Mouse (Mus musculus): ENCODE measurements around the gene Wdr13. TPM values are rescaled to one million over a fixed set of nuclear protein-coding genes. Genes with fewer than 3 reads are reported as not detected.
A peak's percentile ranks its signal among the peaks of the same experiment; 100 is the strongest.
"Not testable (repeated sequence)": the region's sequence is repeated elsewhere in the genome, so short reads cannot be mapped to it uniquely, and the experiment has no call there.

Gene Wdr13
- polyA plus RNA-seq, 1 experiment from 2014 or later: 31.5 TPM

DNA sequence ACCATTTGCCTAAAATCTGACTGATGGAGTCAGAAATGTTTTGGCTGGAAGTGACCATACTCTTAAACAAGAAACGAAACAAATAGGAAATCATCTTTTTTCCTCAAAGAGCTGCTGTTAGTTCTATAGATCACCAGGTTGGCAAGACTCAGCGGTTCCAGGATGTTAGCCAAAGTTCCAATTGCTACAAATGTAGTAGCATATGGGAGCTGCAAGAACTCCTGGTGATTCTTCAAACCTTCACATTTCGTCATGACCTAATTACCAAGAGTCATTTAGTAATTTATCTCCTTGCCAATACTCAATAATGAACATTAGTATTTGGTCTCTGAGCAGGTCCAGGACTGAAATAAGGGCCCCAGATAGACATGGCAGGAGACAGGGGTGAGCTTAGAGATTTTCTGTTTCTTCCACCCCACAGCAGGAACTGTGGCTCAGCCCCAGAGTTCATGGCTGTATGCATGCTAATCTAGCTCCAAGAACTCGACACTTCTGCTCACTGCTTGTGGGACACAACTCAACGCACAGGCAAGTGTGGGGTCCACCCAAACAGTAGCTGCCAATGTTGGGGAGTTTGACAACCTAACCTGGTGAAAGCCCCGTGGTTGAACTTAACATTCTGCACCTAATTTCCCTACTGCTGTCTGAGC is 8.7 kb downstream of the Wdr13 start:
- no peak overlapping the region for H3K4me2 ChIP-seq (ENCODE audit: low read depth, low read length)
- no peaks in the 10 kb centered on the region for H3K27me3 ChIP-seq (ENCODE audit: control insufficient read depth, insufficient read depth, low read length)
- no peak for ATAC-seq (ENCODE audit: insufficient read depth, low FRiP score)
- H3K27ac ChIP-seq (ENCODE audit: low read length): no peak overlapping the region
- 79% methylated on average over 6 of the region's 6 CpGs for WGBS
- H3K4me3 ChIP-seq (replicated peaks; ENCODE audit: low read length): no peak overlapping the region
- H3K36me3 ChIP-seq (ENCODE audit: control insufficient read depth, insufficient read depth, low read length): no peaks in the 10 kb centered on the region
- no peaks in the 10 kb centered on the region for H3K4me1 ChIP-seq (ENCODE audit: control insufficient read depth, insufficient read depth, low read length)
- H3K9ac ChIP-seq (ENCODE audit: low read length): no peak overlapping the region
- no peaks in the 10 kb centered on the region for H3K9me3 ChIP-seq (replicated peaks; ENCODE audit: control insufficient read depth, low read length)

DNA sequence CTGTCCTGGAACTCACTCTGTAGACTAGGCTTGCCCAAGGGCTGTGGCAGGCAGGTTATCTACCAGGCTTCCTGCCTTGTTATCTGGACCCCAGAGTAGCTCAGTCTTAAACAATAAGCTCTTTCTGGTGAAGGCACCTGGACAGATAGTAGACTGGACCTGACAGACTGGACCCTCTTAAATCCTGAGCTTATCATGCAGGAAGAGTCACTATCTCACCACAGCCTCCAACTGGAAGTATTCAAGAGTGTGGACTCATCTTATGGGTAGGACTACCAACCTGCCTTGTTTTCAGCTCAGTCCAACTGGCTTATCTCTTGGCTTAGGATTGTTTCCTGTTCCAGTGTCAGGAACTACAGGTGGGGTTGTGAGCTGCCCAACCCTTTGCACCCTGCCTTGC is 15.4 kb downstream of the Wdr13 start:
- no peaks in the 10 kb centered on the region for H3K9me3 ChIP-seq (replicated peaks; ENCODE audit: control insufficient read depth, low read length)
- no peak overlapping the region for H3K9ac ChIP-seq (ENCODE audit: low read length)
- no peak overlapping the region for H3K27ac ChIP-seq (ENCODE audit: low read length)
- no peak overlapping the region for H3K4me3 ChIP-seq (replicated peaks; ENCODE audit: low read length)
- no peaks in the 10 kb centered on the region for H3K36me3 ChIP-seq (ENCODE audit: control insufficient read depth, insufficient read depth, low read length)
- no peak for ATAC-seq (ENCODE audit: insufficient read depth, low FRiP score)
- no peaks in the 10 kb centered on the region for H3K27me3 ChIP-seq (ENCODE audit: control insufficient read depth, insufficient read depth, low read length)
- no peak overlapping the region for H3K4me2 ChIP-seq (ENCODE audit: low read depth, low read length)
- H3K4me1 ChIP-seq (ENCODE audit: control insufficient read depth, insufficient read depth, low read length): no peaks in the 10 kb centered on the region

DNA sequence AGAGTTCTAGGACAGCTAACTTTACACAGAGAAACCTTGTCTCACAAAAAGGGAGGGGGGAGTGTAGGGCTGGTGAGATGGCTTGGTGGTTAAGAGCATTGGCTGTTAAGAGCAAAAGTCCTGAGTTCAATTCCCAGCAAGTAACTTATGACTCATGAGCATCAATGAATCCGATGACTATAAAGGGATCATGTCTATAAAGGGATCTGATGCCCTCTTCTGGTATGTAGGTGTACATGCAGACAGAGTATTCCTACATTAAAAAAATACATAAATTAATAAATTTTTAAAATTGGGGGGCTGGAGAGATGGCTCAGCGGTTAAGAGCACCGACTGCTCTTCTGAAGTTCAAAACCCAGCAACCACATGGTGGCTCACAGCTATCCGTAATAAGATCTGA is 17.4 kb downstream of the Wdr13 start:
- no peak for ATAC-seq (ENCODE audit: insufficient read depth, low FRiP score)
- no peaks in the 10 kb centered on the region for H3K27me3 ChIP-seq (ENCODE audit: control insufficient read depth, insufficient read depth, low read length)
- no peak overlapping the region for H3K27ac ChIP-seq (ENCODE audit: low read length)
- H3K36me3 ChIP-seq (ENCODE audit: control insufficient read depth, insufficient read depth, low read length): no peaks in the 10 kb centered on the region
- no peak overlapping the region for H3K4me2 ChIP-seq (ENCODE audit: low read depth, low read length)
- H3K4me3 ChIP-seq (replicated peaks; ENCODE audit: low read length): no peak overlapping the region
- no peak overlapping the region for H3K9ac ChIP-seq (ENCODE audit: low read length)
- no peaks in the 10 kb centered on the region for H3K9me3 ChIP-seq (replicated peaks; ENCODE audit: control insufficient read depth, low read length)
- 74% methylated on average over 4 of the region's 4 CpGs for WGBS
- no peaks in the 10 kb centered on the region for H3K4me1 ChIP-seq (ENCODE audit: control insufficient read depth, insufficient read depth, low read length)

DNA sequence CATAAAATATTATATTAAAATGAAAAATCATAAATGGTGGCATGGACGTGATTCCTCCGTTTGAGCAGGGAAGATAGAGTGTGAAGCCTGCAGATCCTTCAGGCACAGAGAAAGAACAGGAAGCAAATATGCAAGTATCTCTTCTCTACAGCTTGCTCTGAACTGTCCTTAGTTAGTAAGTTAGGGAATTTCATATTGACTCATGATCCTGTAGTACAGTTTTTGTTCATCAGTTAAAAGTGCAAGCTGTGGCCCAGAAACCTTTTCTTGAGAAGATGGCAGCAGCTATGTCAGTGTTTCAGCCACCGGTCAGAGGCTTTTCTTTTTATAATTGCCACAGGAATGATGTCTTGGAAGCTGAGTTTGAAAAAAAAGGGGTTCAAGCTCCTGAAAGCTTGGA is 27.7 kb downstream of the Wdr13 start:
- WGBS: 82% methylated on average over 3 of the region's 3 CpGs

DNA sequence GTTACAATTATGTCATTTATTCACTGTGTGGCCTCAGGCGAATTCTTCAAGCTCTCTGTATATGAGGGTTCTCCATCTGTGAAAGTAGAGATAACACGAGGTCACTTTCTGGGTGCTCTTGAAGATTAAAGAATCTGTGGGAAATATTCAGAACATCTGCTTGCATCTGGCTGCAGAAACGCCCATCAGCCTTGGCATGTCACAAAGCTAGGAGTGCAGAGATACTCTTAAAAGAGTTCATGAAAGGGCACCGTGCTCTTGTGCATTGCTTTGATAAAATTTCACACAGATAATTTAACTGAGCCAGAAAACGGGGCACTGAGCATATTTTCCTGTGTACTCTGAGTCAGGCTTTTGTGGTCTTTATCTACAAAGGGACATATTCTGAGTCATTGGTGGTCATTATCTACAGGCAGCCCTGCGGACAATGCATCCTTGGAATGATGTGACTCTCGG is 30.5 kb downstream of the Wdr13 start:
- ATAC-seq (ENCODE audit: insufficient read depth, low FRiP score): no peak

More for the DNA sequence above, 27.7 kb downstream of the Wdr13 start:
- no peak overlapping the region for H3K4me3 ChIP-seq (replicated peaks; ENCODE audit: low read length)
- no peaks in the 10 kb centered on the region for H3K27me3 ChIP-seq (ENCODE audit: control insufficient read depth, insufficient read depth, low read length)
- no peaks in the 10 kb centered on the region for H3K36me3 ChIP-seq (ENCODE audit: control insufficient read depth, insufficient read depth, low read length)
- no peaks in the 10 kb centered on the region for H3K9me3 ChIP-seq (replicated peaks; ENCODE audit: control insufficient read depth, low read length)
- H3K27ac ChIP-seq (ENCODE audit: low read length): no peak overlapping the region
- no peak overlapping the region for H3K4me2 ChIP-seq (ENCODE audit: low read depth, low read length)
- ATAC-seq (ENCODE audit: insufficient read depth, low FRiP score): no peak
- no peaks in the 10 kb centered on the region for H3K4me1 ChIP-seq (ENCODE audit: control insufficient read depth, insufficient read depth, low read length)
- H3K9ac ChIP-seq (ENCODE audit: low read length): no peak overlapping the region

DNA sequence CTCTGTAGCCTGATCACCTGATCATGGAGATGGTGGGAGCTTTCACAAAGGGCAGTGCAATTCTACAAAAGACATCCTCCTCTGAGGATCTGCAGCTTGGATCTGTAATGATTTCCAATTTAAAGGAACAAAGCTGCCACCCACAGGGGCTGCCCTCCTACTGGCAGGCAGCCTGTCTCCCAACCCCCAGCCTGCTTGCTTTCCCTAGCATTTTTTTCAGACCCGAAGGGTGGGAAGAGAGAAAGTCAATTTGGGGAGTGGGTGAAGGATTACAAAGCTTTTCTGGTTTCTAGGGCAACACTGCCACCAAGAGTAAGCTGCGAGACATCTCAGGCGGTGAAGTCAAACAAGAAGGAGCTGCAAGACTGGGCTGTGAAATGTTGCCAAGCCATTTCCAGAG is 31.7 kb downstream of the Wdr13 start:
- Histone ChIP-seq H3K36me3 (ENCODE audit: control insufficient read depth, insufficient read depth, low read length) (no peaks in the 10 kb centered on the region), H3K9ac (ENCODE audit: low read length) (no peak overlapping the region), H3K27ac (ENCODE audit: low read length) (no peak overlapping the region), H3K4me1 (ENCODE audit: control insufficient read depth, insufficient read depth, low read length) (no peaks in the 10 kb centered on the region), H3K4me3 (replicated peaks; ENCODE audit: low read length) (no peak overlapping the region), H3K9me3 (replicated peaks; ENCODE audit: control insufficient read depth, low read length) (no peaks in the 10 kb centered on the region), H3K4me2 (ENCODE audit: low read depth, low read length) (no peak overlapping the region), H3K27me3 (ENCODE audit: control insufficient read depth, insufficient read depth, low read length) (no peaks in the 10 kb centered on the region)
- 25% methylated on average over 3 of the region's 3 CpGs for WGBS
- no peak for ATAC-seq (ENCODE audit: insufficient read depth, low FRiP score)

More for the DNA sequence above, 30.5 kb downstream of the Wdr13 start:
- no peak overlapping the region for H3K9ac ChIP-seq (ENCODE audit: low read length)
- H3K4me1 ChIP-seq (ENCODE audit: control insufficient read depth, insufficient read depth, low read length): no peaks in the 10 kb centered on the region
- H3K27ac ChIP-seq (ENCODE audit: low read length): no peak overlapping the region
- no peak overlapping the region for H3K4me2 ChIP-seq (ENCODE audit: low read depth, low read length)
- no peaks in the 10 kb centered on the region for H3K36me3 ChIP-seq (ENCODE audit: control insufficient read depth, insufficient read depth, low read length)
- no peaks in the 10 kb centered on the region for H3K27me3 ChIP-seq (ENCODE audit: control insufficient read depth, insufficient read depth, low read length)
- H3K9me3 ChIP-seq (replicated peaks; ENCODE audit: control insufficient read depth, low read length): no peaks in the 10 kb centered on the region
- no peak overlapping the region for H3K4me3 ChIP-seq (replicated peaks; ENCODE audit: low read length)
- WGBS: 54% methylated on average over 7 of the region's 7 CpGs

DNA sequence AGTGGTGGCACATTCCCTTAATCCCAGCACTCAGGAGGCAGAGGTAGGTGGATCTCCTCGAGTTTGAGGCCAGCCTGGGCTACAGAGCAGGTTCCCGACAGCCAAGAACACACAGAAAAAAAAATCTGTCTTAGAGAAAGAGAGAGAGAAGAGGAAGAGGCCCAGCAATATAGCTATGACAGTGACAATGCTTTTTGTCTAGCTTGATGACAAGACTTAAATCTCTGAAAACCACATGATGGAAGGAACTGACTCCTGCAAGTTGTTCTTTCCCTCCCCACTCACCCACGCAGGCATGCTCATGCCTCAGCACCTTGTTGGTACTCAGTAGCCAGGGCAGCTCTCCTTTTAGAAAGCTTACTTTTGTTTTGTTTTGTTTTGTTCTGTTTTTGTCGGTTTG is 33.3 kb downstream of the Wdr13 start:
- Histone ChIP-seq H3K9me3 (replicated peaks; ENCODE audit: control insufficient read depth, low read length) (no peaks in the 10 kb centered on the region), H3K36me3 (ENCODE audit: control insufficient read depth, insufficient read depth, low read length) (no peaks in the 10 kb centered on the region), H3K27me3 (ENCODE audit: control insufficient read depth, insufficient read depth, low read length) (no peaks in the 10 kb centered on the region), H3K4me1 (ENCODE audit: control insufficient read depth, insufficient read depth, low read length) (no peaks in the 10 kb centered on the region), H3K4me2 (ENCODE audit: low read depth, low read length) (no peak overlapping the region), H3K4me3 (replicated peaks; ENCODE audit: low read length) (no peak overlapping the region), H3K9ac (ENCODE audit: low read length) (no peak overlapping the region), H3K27ac (ENCODE audit: low read length) (no peak overlapping the region)
- no peak for ATAC-seq (ENCODE audit: insufficient read depth, low FRiP score)
- WGBS: 58% methylated on average over 4 of the region's 4 CpGs

DNA sequence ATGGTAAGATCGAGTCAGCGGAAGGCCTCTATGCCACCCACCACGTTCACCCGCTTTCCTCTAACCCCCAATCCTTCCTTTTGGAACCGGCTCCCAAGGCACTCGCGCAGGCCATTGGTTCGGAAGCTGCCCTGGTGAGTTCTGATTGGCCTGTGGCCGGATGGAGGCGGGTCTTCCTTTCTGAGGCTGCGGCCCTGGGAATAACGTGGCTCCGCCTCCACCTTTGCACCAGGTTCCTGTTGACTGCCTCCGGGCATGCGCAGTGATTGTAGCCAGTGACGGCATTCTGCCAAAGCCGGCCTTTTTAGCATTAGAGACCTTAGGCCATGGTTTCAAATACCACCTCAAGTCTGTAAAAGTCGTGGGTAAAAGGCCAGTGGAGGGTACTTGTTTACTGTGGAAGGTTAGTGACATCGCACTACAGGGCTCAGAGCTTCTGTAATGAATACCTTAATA is 35.9 kb downstream of the Wdr13 start:
- Histone ChIP-seq H3K4me2 (ENCODE audit: low read depth, low read length) (peak overlapping the region; percentile 46), H3K36me3 (ENCODE audit: control insufficient read depth, insufficient read depth, low read length) (no peaks in the 10 kb centered on the region), H3K9me3 (replicated peaks; ENCODE audit: control insufficient read depth, low read length) (no peaks in the 10 kb centered on the region), H3K27me3 (ENCODE audit: control insufficient read depth, insufficient read depth, low read length) (no peaks in the 10 kb centered on the region), H3K9ac (ENCODE audit: low read length) (peak overlapping the region; percentile 60), H3K4me3 (replicated peaks; ENCODE audit: low read length) (peak overlapping the region; percentile 39), H3K4me1 (ENCODE audit: control insufficient read depth, insufficient read depth, low read length) (no peaks in the 10 kb centered on the region), H3K27ac (ENCODE audit: low read length) (0 out of 2 replicates have a peak overlapping the region, but pooled peaks have one; percentile 42)
- ATAC-seq (ENCODE audit: insufficient read depth, low FRiP score): peak; percentile 97
- WGBS: 16% methylated on average over 19 of the region's 19 CpGs

DNA sequence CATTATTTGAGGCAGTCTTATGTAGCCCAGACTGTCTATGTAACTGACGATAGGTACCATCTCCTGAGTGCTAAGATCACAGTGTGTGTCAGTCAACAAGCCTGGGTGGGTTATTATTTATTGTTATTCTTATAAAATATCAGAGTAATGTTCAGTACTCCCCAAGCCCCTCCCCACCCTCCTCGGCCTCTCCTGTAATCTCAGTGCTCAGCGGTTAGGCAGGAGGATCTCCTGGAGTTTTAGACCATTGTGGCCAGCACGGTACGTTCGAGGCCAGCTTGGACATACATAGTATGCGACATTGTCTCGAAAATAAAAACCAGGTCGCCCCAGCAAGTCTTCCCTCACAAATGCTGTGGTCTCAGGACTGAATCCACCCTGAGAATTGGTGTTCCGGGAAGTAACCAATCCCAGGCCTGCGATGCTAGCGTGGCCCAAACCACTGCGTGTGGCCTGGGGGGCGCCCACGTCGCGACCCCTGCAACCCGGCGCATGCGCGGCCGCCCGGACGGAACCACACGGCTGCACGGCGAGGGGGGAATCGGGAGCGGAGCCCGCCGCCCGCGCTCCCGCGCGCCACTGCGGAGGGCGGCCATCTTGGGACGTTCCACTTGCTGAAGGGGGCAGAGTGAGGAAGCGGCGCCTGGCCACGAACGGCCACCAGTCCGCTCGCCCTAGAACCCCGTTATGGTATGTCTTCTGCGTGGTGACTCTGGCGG is 36.5 kb downstream of the Wdr13 start:
- H3K9me3 ChIP-seq (replicated peaks; ENCODE audit: control insufficient read depth, low read length); H3K27ac ChIP-seq (ENCODE audit: low read length); H3K36me3 ChIP-seq (ENCODE audit: control insufficient read depth, insufficient read depth, low read length); H3K27me3 ChIP-seq (ENCODE audit: control insufficient read depth, insufficient read depth, low read length); H3K4me1 ChIP-seq (ENCODE audit: control insufficient read depth, insufficient read depth, low read length): not testable (repeated sequence)
- WGBS: 17% methylated on average over 15 of the region's 48 CpGs
- Histone ChIP-seq H3K4me2 (ENCODE audit: low read depth, low read length) (peak overlapping the region; percentile 46), H3K4me3 (replicated peaks; ENCODE audit: low read length) (peak overlapping the region; percentile 38), H3K9ac (ENCODE audit: low read length) (0 out of 2 replicates have a peak overlapping the region, but pooled peaks have one; percentile 50)
- peak; percentile 93 for ATAC-seq (ENCODE audit: insufficient read depth, low FRiP score)

Measured in stomach, embryonic 16.5 days (tissue).